Mouse (Mus musculus) cerebellum, postnatal 10 days (tissue): ENCODE results near the gene Nox4.

Experiments
- DNase-seq, 2 experiments: peaks; one replicate each; pipeline ENCODE4 v3.0.0; 2021; ENCODE audit warnings: mixed read lengths in 2 of 2

The Nox4 gene

GRCm38 (mm10) chr7:87245856-87246579 is at the start of gene Nox4:
Gene Nox4 (plus strand): TSS chr7:87246096.
- no peak for DNase-seq

- DNase-seq, result no peak
Measured at GRCm38 (mm10) chr7:87204751-87205150, 41.1 kb upstream of the Nox4 start.

GRCm38 (mm10) chr7:87221712-87222111 is 24.2 kb upstream of the Nox4 start:
- DNase-seq, result no peak

- DNase-seq, result no peak
Measured at GRCm38 (mm10) chr7:87222751-87223150, 23.1 kb upstream of the Nox4 start.

GRCm38 (mm10) chr7:87225617-87226016 is 20.3 kb upstream of the Nox4 start:
- no peak for DNase-seq

- DNase-seq, result no peak
Measured at GRCm38 (mm10) chr7:87227051-87227948, 18.6 kb upstream of the Nox4 start.

GRCm38 (mm10) chr7:87229502-87229901 is 16.4 kb upstream of the Nox4 start:
- no peak for DNase-seq

- no peak for DNase-seq
Measured at GRCm38 (mm10) chr7:87241139-87241538, 4.8 kb upstream of the Nox4 start.

GRCm38 (mm10) chr7:87246580-87246934 is 661 bp downstream of the Nox4 start:
- peak; percentile 21 to 51 for DNase-seq

- DNase-seq, result no peak
Measured at GRCm38 (mm10) chr7:87246940-87247339, 1.0 kb downstream of the Nox4 start.

GRCm38 (mm10) chr7:87247926-87248325 is 2.0 kb downstream of the Nox4 start:
- DNase-seq, result peak; percentile 4 to 8

- no peak for DNase-seq
Measured at GRCm38 (mm10) chr7:87252071-87252470, 6.2 kb downstream of the Nox4 start.

GRCm38 (mm10) chr7:87277225-87277624 is 31.3 kb downstream of the Nox4 start:
- peak; percentile 61 to 67 for DNase-seq

GRCm38 (mm10) chr7:87303726-87304315 is 57.9 kb downstream of the Nox4 start:
- no peak for DNase-seq

GRCm38 (mm10) chr7:87321571-87321970 is 75.7 kb downstream of the Nox4 start:
- no peak for DNase-seq

GRCm38 (mm10) chr7:87322085-87322484 is 76.2 kb downstream of the Nox4 start:
- no peak for DNase-seq

GRCm38 (mm10) chr7:87330782-87331558 is 85.1 kb downstream of the Nox4 start:
- no peak for DNase-seq

- DNase-seq, result no peak
Measured at GRCm38 (mm10) chr7:87345598-87345997, 99.7 kb downstream of the Nox4 start.

GRCm38 (mm10) chr7:87352818-87353217 is 106.9 kb downstream of the Nox4 start:
- no peak for DNase-seq

- no peak for DNase-seq
Measured at GRCm38 (mm10) chr7:87367834-87368233, 121.9 kb downstream of the Nox4 start.

- no peak for DNase-seq
Measured at GRCm38 (mm10) chr7:87369131-87369530, 123.2 kb downstream of the Nox4 start.

GRCm38 (mm10) chr7:87370789-87371188 is 124.9 kb downstream of the Nox4 start:
- DNase-seq, result no peak

GRCm38 (mm10) chr7:87371316-87371715 is 125.4 kb downstream of the Nox4 start:
- DNase-seq, result no peak
